Mouse (Mus musculus) left cerebral cortex, adult 11 months (tissue): Measurements from ENCODE around the gene Prpsap1.
"Not testable (repeated sequence)": the region's sequence is repeated elsewhere in the genome, so short reads cannot be mapped to it uniquely, and the experiment has no call there.

ENCODE experiments used
- DNase-seq: peaks from one replicate; pipeline ENCODE4 v3.0.0; 2022; ENCODE audit warnings: low spot score

Prpsap1 gene

DNA sequence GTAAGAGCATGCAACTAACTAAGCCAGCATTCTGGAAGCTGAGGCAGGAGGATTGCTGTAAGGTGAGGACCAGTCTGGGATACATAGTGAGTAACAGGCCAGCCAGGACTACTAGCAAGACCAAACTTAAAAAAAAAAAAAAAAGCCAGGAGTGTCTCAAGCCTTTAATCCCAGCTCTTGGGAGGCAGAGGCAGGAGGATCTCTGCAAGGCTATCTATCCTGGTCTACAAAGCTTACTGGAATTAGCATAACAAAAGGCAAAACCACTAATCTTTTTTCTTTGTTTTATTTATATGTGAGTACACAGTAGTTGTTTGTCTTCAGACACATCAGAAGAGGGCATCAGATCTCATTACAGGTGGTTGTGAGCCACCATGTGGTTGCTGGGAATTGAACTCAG, 5.8 kb downstream of the Prpsap1 start:
- DNase-seq: no peak

DNA sequence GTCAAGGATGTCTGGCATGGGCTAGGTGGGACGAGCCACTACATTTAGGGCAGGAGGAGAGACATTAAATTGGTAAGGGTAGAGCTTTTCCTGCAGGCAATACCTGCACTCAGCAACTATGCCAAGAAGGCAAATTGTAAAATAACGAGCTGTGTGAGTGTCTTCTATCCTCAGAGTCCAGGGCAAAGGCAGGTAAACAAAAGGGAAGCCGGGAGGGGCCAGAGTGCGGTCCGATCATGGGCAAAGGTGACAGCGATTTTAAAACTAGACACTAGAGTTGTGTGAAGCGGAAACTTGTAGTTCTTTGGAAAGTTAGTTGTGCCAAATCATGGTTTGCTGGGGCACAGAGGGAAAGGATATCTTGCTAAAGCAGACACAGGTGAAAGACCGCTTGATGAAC, 9.7 kb downstream of the Prpsap1 start:
- no peak for DNase-seq

DNA sequence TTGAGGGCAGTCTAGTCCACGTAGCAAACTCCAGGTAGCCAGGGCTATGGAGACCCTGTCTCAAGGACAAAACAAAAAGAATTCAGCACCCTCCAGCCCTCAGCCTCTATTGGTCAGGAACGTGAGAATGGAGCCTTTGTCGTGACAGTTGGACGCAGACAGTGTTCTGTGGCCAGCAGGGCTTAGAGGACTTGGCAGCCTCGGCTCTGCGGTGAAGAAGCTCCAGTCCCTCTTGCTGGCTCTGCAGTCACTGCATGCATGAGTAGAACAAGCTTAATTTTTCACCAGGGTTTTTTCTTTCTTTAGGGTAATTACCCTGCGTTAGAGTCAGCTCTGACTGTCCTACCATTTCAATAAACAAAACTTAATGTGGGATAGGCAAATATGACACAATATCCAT, 12.2 kb downstream of the Prpsap1 start:
- DNase-seq: no peak

DNA sequence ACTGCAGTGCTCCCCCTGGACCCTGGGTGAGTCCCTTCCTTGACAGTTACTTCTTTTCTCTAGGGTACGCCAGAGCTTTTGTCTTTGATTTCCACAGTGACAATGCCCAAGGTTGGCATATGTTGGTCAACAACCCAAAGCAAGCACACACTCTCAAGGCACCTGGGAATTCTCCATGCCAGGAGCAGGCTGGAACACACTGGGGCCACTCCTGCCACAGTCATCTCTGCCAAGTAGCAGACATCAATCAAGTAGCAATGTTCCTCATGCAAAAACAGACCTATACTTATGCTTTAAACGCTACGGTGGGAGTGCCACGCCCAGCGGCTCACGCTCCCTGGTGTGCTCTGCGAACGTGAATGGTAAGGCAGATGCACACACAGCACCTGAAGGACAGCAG, 13.0 kb downstream of the Prpsap1 start:
- no peak for DNase-seq

DNA sequence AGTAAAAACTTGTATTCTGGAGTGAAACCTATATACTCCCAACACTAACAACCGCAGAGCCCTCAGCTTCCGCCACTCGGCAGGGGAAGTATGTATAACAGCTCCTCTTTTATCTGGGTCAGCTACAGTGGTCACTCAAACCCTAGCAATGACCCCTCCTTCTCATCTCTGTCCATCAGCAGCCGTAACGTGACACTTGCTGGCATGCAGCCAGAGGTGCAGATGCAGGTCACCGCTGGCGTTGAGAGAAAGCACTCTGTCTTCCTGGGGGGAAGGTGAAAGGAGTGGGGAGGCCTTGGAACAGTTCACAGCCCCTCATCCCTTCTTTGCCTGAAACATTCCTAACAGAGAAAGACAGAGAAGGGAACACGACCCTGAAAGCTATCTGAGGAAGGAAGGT, 14.2 kb downstream of the Prpsap1 start:
- DNase-seq: no peak

DNA sequence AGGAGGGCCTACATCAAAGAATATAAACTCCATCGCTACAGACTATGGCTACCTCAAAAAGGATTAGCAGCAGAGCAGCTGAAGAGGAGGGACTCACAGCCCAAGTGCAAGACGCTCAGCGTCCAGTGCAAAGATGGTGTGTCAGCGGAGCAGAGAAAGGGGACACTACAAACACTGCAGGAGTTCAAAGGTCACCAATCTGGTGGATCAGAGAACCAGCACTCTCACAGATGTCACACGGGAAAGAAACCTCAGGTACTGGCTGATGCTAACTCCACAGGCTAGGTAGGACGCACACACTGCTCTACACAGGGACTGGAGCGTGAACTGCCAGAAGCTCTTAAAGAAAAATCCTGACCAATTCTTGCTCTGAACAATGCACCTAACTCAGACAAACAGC, 15.0 kb downstream of the Prpsap1 start:
- no peak for DNase-seq

DNA sequence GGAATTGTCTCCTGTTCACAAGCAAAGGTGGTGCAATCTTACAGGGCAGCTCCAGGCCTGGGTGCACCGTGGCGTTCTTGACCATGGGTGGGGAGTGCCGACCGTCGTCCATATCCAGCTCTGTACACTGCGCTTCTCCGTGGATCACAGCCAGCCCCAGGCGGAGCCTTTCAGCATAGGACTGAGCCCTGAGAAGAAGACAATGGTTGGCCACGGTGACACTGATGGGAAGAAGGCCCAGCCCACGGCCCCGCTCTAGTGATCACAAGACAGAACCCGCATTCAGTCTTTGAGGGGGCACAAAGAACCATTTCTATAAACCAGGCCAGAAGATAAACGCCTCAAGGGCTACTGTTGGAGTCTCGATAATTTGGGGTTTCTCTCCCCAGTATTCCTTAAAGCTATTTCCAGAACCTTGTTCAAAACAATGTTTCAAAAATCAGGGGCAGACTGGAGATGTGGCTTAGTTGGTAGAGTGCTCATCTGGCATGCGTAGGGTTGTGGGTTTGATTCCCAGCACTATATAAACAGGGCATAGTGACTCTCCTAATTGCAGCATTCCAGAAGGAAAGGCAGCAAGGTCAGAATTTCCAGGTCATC, 16.7 kb downstream of the Prpsap1 start:
- no peak for DNase-seq

DNA sequence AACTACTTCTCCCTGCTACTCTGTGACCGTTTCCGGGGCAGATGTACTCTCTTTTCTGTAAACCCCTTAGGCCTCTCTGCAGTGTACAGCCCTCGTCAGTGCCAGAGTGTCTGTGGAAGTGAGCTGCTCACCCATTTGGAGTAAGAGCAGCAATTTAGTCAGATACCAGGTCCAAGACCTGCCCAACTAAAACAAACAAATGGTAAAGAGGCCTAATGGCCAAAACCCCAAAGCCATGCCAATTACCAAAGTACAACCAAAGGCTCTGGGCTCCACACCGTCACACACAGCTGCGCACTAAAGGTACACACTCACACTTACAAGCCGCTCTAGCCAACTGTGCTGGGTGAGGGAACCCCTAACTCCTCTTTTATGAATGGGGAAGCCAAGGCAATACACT, 17.3 kb downstream of the Prpsap1 start:
- no peak for DNase-seq

DNA sequence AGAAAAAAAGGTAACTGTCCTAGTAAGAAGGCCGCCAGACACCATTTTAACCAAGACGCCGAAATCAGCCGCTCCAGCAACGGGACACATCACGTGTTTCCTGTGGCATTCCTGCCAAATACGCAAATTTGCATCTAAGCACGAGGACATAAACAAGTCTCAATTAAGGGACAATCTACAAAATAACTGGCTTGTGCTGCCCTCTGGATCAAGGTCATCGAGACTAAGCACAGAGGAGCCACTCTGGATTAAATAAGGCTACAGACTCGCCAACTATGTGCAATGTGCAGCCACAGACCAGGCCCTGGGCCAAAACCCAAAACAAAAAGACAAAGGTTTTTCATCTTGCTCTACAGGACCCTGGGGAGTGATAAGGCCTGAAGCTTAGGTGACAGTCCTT, 18.0 kb downstream of the Prpsap1 start:
- no peak for DNase-seq

DNA sequence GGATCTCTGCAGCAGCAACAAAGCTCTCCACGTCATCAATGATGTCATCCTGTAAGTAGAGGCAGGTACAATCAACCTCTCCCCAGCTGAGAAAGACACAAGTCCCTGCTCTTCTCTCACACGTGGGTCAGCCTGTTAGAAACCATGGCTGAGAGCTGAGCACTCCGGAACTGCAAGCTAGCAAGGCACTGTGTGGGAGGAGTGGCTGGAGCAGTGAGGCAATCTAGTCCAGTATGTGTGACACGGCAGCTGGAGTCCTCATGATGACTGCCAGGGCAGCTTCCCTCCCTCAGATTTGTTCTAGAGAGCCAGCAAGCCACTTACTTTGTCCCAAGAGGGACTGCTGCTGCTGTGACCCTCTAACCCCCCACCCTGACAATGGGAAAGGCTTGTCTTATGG, 21.7 kb downstream of the Prpsap1 start:
- DNase-seq: no peak

DNA sequence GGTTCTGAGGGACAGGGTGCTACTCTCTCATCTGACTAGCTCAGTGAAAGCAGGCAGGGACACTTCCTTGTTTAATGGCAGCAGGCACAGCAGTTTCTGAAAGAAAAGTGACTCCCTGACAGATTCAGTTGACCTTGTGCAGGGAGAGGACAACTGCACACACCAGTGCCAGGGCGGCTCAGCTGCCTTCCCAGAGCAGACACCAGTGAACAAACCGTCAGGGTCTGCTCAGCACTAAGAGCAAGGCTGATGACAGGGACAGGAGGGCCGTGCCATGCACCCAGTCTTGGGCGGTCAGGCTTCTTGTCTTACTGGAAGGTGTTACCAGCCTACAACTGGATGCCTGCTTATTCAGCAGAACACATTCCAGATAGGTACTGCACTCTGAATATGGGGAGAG, 23.1 kb downstream of the Prpsap1 start:
- DNase-seq: no peak

DNA sequence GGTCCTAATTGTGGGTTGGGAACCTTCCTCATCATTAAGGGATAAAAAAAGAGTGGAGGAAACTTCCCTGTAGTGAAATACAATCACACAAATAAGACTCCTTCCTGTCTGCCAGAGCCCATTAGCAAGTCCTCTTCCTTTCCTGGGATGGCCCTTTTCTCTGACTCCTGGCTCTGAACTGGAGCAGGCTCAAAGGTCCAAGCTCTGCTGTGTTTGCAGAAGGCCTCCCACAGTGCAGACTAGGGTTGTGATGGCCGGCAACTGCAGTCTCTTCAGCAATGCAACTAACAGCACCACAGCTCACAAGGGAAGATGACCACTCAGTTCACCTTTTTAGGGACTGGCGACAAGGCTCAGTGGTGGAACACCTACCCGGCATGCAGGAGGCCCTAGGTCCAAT, 23.8 kb downstream of the Prpsap1 start:
- no peak for DNase-seq

DNA sequence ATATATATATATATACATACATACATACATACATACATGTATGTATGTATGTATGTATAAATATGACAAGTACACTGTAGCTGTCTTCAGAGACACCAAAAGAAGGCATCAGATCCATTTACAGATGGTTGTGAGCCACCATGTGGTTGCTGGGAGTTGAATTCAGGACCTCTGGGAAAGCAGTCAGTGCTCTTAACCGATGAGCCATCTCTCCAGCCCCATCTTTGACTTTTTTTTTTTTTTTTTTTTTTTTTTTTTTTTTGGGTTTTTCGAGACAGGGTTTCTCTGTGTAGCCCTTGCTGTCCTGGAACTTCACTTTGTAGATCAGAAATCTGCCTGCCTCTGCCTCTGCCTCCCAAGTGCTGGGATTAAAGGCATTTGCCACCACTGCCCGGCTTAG, 25.7 kb downstream of the Prpsap1 start:
- not testable (repeated sequence) for DNase-seq

DNA sequence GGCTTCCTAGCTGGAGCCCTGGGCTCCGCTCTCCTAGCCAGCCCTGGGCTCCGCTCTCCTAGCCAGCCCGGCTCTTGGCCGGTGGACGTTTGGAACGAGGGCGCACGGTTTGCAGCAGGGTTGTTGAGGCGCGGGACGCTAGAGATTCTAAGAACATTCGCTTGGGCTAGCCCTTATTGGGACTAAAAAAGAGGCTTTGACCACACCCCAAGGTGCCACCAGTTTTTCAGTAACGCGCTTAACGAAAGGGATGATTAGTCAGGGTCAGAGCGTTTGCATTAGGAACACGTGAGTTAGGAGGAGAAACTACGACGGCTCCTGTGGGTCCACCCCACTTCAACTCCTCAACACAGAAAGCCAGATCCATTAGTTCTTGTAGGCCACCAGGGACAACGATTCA, 27.9 kb downstream of the Prpsap1 start, which contains the start of gene Qrich2:
TSS of gene Qrich2 (minus strand) at position 101 of the 400 bp plus-strand sequence.
- DNase-seq: no peak

DNA sequence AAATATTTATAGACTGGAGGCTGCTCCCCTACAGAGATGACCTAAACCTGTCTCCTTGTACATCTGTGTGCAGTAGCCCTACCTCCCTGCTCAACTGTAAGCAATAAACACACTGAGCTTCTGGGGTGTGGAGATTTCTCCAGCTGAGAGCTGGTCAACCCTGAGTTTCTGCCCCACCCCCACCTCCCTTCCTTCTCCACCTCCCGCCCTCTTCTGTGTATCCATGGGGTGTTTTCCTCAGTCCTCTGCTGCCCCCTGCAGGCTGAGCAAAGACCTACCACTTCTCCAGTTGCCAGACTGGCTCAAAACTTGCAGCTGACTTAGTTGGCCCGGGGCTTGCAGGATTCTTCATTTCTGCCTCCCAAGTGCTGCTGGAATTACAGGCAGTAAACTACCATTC, 30.2 kb downstream of the Prpsap1 start:
- DNase-seq: peak; percentile 67

DNA sequence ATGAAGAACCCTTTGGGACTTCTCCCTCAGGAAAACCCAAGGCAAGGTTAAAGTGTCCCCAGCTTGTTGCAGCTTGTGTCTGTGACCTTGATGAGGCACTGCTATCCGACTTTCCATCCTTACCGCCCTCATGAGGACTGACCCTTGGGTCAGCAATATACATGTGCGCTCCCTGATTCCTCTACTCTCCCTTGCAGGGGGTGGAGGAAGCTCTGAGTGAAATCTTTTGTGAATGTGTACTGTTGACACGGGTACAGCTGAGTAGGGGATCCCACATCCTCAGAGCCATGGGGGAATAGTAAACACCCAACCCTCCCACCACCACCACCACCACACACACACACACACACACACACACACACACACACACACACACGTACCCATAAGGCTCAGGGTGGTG, 30.7 kb downstream of the Prpsap1 start:
- no peak for DNase-seq

DNA sequence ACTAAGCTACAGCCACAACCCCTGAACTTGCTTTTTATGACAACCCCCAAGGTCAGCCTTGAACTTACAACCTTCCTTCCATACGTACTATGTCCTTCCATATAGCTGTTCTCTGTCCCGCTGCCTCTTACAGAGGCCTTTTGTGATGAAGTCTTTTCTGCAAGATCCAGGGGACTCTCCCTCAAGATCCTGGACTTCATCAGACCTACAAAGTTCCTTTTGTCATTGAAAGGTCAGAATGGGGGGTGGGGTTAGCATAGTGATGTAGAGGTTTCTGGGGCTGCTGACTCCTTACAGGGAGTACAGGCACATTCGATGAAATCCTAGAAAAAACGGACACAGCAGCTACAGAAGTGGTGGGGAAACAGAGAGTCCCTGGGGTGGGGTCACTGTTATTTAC, 34.2 kb downstream of the Prpsap1 start:
- DNase-seq: no peak

DNA sequence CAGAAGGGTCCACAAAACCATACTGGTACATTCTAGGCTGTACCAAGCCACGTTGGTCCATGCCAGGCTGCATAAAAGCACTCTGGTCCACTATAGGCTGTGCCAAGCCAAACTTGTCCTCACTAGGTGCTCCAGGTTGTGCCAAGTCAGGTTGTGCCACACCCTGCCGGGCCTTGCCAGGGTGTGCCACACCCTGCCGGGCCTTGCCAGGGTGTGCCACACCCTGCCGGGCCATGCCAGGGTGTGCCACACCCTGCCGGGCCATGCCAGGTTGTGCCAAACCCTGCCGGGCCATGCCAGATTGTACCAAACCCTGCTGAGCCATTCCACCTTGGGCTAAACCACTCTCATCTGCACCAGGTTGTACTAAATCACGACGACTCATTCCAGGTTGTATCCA, 37.8 kb downstream of the Prpsap1 start:
- no peak for DNase-seq

DNA sequence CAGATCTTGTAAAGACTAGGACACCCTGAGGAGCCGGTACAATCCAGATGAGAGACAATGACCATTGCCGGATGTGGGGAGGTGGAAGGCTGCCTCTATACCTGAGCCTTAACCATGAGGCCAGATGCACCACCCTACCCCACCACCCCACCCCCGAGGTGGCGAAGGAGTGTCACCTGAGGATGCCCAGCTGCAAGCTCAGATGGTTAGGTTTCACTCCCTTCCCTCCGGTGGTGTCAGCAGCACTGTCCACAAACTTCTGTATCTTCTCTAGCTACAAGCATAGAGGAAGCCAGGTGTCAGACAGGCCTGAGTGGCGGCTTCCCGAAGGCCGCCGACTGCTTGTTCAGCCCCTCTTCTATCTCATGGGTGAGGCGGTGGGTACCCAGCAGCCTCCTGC, 40.1 kb downstream of the Prpsap1 start:
- DNase-seq: no peak

DNA sequence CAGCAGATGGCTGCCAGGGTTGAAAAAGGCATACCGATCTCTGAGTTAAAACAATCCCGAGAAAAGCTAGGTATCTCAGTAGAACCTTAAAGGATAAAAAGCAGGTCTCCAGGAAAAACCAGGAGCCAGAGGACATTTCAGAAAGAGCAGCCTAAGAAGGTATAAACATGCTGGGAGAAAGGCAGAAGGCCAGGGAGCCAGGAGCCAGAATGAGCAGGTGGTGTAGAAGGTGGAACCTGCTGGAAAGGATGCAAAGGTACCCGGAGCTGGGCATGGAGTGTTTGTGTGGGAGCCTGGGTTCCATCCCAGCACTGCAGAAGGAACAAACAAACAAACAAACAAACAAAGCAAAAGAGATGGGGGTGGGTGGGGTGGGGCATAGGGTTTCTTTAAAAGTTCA, 44.7 kb downstream of the Prpsap1 start:
- no peak for DNase-seq

DNA sequence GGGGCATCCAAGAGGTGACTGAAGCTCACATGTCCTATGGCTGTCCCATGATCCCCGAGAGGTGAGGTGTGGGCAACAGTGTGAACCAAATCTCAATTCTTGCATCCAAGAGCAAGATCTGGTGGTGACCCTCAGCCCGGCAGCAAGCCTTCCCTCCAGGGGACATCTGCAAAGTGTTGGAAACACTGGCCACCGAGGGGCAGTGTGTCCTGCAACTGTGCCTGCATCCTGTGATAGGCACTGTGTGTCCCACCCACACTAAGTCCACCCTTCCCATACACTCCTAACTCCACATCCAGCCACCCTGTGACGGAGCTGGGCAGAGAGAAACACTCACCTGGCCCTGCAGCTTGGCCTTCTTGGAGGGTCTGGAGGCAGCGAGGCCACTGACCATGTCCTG, 46.2 kb downstream of the Prpsap1 start:
- DNase-seq: no peak

DNA sequence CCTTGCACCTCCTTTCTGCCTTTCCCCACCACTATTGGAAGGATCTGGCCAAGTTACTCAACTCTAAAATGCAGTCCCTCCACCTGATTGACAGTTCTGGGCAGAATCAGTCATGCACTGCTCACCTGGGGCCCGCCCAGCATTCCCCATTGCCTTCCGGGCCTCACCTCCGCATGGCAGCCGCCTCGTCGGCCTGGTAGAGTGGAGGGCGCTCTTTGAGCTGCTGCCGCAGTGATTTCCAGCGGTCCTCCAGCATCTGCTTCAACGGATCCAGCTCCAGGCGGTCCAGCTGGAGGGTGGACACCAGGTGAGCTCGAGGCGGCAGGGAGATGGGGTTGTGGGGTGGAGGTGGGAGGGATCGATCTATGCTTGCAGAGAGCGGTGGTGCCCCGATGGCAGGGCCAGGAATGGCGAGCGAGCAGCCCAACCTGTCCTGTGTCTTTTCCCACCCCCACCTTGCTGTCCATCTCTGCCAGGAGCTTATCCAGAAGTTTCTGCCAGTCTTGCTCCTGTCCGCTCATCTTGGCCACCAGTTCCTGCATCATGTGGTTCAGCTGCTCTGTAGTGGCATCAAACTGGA, 47.6 kb downstream of the Prpsap1 start:
- DNase-seq: no peak

DNA sequence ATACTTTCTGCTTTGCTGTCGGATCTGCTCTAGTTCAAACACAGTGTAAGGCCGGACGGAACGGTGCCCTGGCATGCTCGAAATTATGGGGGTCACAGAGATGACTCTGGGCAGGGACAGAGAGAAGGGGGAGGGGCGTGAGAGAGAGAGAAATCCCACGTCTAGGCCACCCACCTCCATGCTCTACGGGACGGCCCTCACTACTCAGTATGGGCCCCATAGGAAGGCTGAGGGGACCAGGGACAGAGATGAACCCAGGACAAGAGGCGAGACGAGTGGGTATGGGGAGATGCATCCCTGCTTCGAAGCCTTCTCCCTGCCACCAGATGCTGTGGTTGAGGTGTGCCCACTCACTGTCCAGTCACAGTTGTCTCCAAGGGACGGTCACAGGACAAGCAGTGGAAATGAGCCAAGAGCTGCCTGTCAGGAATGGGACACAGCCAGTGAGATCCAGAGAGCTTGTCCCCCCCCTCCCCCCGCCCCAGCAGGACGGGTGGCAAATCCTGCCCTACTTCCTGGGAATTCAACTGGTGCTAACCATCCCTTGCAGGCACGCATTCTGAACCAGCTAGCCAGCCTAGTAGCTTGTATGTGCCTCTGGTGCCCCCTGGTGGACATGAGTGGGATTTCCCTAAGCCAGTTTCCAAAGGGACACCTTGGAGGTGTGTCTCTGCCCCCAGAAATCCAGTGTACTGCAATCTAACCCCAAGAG, 48.2 kb downstream of the Prpsap1 start:
- peak; percentile 87 for DNase-seq

DNA sequence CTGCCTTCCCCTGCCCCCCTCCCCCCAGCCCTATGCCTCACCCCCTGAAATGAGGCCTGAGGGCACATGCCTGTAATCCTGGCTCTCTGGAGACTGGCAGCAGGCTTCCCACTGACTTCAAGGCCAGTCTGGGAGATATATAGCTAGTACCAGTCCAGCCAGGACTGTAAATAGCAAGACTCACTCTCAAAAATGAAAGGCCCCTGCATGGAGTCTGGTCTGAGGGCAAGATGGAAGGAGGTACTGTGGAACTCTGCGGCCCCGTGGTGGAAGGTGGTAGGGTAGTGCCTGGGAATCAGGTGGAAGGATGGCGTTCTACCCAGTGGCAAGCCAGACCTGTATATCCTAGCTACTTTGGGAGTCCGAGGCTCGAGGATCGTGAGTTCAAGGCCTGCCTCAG, 50.1 kb downstream of the Prpsap1 start:
- no peak for DNase-seq
